Mouse (Mus musculus): ENCODE measurements around the gene Pmel. TPM values are rescaled to one million over a fixed set of nuclear protein-coding genes. Genes with fewer than 3 reads are reported as not detected.

The Pmel gene
- polyA plus RNA-seq, 1 experiment from 2014 or later, result 8.3 TPM

- H3K27me3 ChIP-seq, result peaks cover 15% of the 10 kb centered on the region
- ATAC-seq (ENCODE audit: insufficient number of reproducible peaks, insufficient read depth, low FRiP score, low TSS enrichment, low read depth), result no peak
Observed at GRCm38 (mm10) chr10:128743235-128743634, 39.2 kb downstream of the Pmel start.

DNA sequence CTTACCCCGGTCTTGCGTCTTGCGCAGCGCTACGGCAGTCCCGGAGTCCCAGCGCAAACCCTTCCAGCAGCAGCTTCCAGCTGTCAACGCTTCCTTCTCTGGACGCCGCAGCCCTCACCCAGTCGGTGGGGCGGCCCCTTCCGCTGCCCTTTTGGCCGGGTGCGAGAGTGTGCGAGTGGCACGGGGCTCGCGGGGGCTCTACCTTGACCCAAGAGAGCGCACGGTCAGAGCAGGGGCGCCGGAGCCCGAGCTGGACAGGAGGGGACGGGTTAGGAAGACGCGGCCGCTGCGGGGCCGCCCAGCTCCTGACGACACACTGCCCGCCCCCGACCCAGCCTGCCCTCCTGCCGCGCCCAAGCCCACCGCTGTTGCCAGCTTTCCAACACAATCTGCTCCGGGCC is 39.8 kb downstream of the Pmel start:
- Histone ChIP-seq H3K27me3 (peaks cover 15% of the 10 kb centered on the region), H3K27ac (peak overlapping the region; percentile 71), H3K36me3 (no peaks in the 10 kb centered on the region), H3K4me1 (peaks cover 17% of the 10 kb centered on the region), H3K4me2 (peak overlapping the region; percentile 88), H3K9ac (peak overlapping the region; percentile 87), H3K4me3 (peak overlapping the region; percentile 75), H3K9me3 (no peaks in the 10 kb centered on the region)
- 0% methylated on average over 37 of the region's 37 CpGs for WGBS
- ATAC-seq (ENCODE audit: insufficient number of reproducible peaks, insufficient read depth, low FRiP score, low TSS enrichment, low read depth), result 0 out of 2 replicates have a peak, but pooled peaks have one; percentile 34

More at GRCm38 (mm10) chr10:128743235-128743634, 39.2 kb downstream of the Pmel start:
- Histone ChIP-seq H3K9ac (peak overlapping the region; percentile 87), H3K4me3 (peak overlapping the region; percentile 75), H3K4me2 (peak overlapping the region; percentile 88), H3K27ac (peak overlapping the region; percentile 71; the same call in 1 of the 2 replicates), H3K9me3 (no peaks in the 10 kb centered on the region), H3K4me1 (peaks cover 17% of the 10 kb centered on the region), H3K36me3 (no peaks in the 10 kb centered on the region)
- WGBS, result 6% methylated on average over 7 of the region's 7 CpGs

DNA sequence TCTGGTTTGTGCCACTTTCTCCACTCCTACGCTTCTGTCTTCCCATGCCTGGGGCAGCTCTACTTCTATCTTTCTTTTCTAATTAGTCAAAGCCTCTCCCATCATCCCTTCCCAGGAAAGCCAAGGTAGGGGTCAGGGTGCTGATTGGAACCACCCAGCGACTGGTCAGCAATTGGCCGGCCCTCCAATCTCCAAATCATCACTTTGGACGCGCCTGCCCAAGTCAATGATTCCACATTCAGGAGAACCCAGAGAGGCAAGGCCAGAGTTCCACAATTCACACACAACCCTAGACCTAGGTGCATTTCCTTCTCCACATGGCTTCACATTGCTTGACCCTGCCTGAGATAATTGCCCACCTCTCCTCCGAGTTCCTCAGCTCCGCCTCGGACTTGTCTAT is 40.2 kb downstream of the Pmel start:
- Histone ChIP-seq H3K27me3 (peaks cover 15% of the 10 kb centered on the region), H3K36me3 (no peaks in the 10 kb centered on the region), H3K9me3 (no peaks in the 10 kb centered on the region), H3K4me1 (peaks cover 20% of the 10 kb centered on the region), H3K27ac (peak overlapping the region; percentile 71), H3K4me3 (peak overlapping the region; percentile 75), H3K4me2 (peak overlapping the region; percentile 88), H3K9ac (peak overlapping the region; percentile 87)
- no peak for ATAC-seq (ENCODE audit: insufficient number of reproducible peaks, insufficient read depth, low FRiP score, low TSS enrichment, low read depth)
- 10% methylated on average over 8 of the region's 8 CpGs for WGBS

GRCm38 (mm10) chr10:128744680-128745601 is 40.9 kb downstream of the Pmel start, which contains the start of gene Dgka:
Gene Dgka (minus strand): TSS chr10:128744855.
- H3K9ac ChIP-seq, result peak within 1 kb of the TSS; percentile 87
- ATAC-seq (ENCODE audit: insufficient number of reproducible peaks, insufficient read depth, low FRiP score, low TSS enrichment, low read depth), result no peak
- no peaks in the 10 kb centered on the region for H3K9me3 ChIP-seq
- 23% methylated on average over 18 of the region's 18 CpGs for WGBS
- H3K27me3 ChIP-seq, result peaks cover 15% of the 10 kb centered on the region
- peak within 1 kb of the TSS; percentile 71 for H3K27ac ChIP-seq
- peaks cover 27% of the 10 kb centered on the region for H3K4me1 ChIP-seq
- no peaks in the 10 kb centered on the region for H3K36me3 ChIP-seq
- H3K4me3 ChIP-seq, result peak within 1 kb of the TSS; percentile 75
- peak within 1 kb of the TSS; percentile 88 for H3K4me2 ChIP-seq

DNA sequence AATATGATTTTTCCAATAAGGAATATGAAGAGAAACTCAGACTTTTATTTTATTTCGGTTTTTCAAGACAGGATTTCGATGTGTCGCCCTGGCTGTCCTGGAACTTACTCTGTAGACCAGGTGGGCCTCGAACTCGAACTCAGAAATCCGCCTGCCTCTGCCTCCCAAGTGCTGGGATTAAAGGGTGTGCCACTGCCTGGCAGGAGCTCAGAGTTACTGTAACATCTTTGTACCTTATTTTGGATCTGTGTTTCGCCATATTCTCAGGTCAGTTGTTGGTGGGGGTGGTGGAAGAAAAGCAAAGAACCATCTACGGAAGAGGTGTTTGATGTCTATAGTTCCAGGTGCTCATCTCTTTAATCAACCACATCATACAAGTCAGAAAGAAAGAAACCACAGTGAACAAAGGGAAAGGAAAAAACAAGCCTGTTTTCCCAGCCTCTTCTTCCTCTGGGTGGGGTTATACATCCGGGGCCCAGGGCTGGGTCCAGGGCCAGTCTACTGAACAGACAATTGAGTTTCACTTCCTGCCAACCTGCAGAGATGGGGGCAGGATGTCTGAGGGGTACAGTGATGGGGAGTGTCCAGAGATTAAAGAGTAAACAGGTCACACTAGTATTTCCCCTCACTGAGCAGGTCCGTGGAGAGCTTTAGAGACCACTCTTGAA is 42.1 kb downstream of the Pmel start:
- no peak for ATAC-seq (ENCODE audit: insufficient number of reproducible peaks, insufficient read depth, low FRiP score, low TSS enrichment, low read depth)
- Histone ChIP-seq H3K27ac (0 out of 2 replicates have a peak overlapping the region, but pooled peaks have one; percentile 98), H3K9ac (no peak overlapping the region), H3K4me3 (no peak overlapping the region), H3K9me3 (no peaks in the 10 kb centered on the region), H3K4me2 (peak overlapping the region; percentile 88; the same call in 1 of the 2 replicates), H3K4me1 (peaks cover 35% of the 10 kb centered on the region), H3K36me3 (no peaks in the 10 kb centered on the region), H3K27me3 (peaks cover 15% of the 10 kb centered on the region)
- 89% methylated on average over 10 of the region's 10 CpGs for WGBS

DNA sequence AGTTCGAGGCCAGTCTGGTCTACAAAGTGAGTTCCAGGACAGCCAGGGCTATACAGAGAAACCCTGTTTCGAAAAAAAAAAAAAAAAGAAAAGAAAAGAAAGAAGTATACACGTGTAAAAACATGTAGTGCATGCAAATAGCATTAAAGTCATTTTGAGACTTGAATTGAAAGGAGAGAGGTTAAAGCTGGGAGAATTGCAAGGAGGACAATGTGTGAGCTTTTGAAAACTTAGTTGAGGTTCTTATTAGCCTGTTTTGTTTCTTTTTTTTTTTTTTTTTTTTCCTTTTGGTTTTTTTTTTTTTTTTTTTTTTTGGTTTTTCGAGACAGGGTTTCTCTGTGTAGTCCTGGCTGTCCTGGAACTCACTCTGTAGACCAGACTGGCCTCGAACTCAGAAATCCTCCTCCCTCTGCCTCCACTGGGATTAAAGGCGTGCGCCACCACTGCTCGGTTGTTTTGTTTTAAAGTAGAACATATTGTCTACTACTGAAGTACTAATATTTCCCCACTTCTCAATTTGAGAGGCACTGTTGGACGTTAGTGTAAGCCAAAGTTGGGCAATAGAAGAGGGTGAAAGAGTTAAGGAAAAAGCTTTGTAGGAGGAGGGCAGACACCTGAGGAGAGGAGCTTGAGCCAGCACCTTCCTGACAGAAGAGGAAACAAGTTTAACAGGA is 43.1 kb downstream of the Pmel start:
- peak overlapping the region; percentile 89 for H3K9ac ChIP-seq
- H3K27me3 ChIP-seq, result peaks cover 14% of the 10 kb centered on the region
- H3K9me3 ChIP-seq, result no peaks in the 10 kb centered on the region
- 29% methylated on average over 9 of the region's 9 CpGs for WGBS
- peak overlapping the region; percentile 77 for H3K4me3 ChIP-seq
- H3K4me1 ChIP-seq, result peaks cover 35% of the 10 kb centered on the region
- H3K4me2 ChIP-seq, result peak overlapping the region; percentile 88
- no peak for ATAC-seq (ENCODE audit: insufficient number of reproducible peaks, insufficient read depth, low FRiP score, low TSS enrichment, low read depth)
- peak overlapping the region; percentile 98 for H3K27ac ChIP-seq
- H3K36me3 ChIP-seq, result no peaks in the 10 kb centered on the region

DNA sequence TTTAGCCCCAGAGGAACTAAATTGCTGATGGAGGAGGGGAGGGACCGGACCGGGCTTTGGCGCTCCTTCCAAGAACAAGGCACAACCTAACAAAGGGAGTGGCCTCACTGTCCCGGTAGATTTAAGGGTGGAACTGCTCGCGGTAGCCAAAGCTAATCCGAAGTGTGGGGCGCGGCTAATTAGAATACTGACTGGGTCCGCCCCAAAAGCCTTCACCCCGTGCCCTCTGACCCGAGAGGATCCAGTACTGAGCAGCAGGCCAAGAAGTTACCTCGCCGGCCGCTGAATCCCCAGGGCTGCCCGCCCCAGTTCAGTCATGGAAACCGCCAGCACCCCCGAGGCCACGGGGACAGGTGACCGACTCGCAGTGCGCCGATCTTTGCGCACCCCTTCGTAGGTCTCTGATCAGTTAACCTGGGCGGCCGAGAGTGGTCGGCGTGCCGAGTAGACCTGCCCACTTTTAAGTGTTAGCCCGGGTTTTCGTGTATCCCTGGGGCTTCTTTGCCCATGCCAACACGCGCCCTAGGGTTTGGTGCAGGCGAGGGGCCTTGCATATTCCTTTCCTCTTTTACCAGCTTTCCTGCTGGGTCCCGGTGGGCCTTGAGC is 43.8 kb downstream of the Pmel start, which contains the start of gene Pym1:
Gene Pym1 (plus strand): TSS at position 244 of the 606 bp plus-strand sequence.
- Histone ChIP-seq H3K36me3 (0 out of 2 replicates have a peak, but pooled peaks cover 4% of the 10 kb centered on the region), H3K9ac (peak within 1 kb of the TSS; percentile 89), H3K4me3 (peak within 1 kb of the TSS; percentile 77), H3K27me3 (peaks cover 7% of the 10 kb centered on the region), H3K9me3 (no peaks in the 10 kb centered on the region), H3K27ac (peak within 1 kb of the TSS; percentile 98), H3K4me1 (peaks cover 33% of the 10 kb centered on the region), H3K4me2 (peak within 1 kb of the TSS; percentile 88)
- ATAC-seq (ENCODE audit: insufficient number of reproducible peaks, insufficient read depth, low FRiP score, low TSS enrichment, low read depth), result peak; percentile 67
- WGBS, result under 1% methylated on average over 36 of the region's 36 CpGs

GRCm38 (mm10) chr10:128748252-128748864 is 44.4 kb downstream of the Pmel start:
- peaks cover 10% of the 10 kb centered on the region for H3K36me3 ChIP-seq
- WGBS, result under 1% methylated on average over 37 of the region's 37 CpGs
- peaks cover 1% of the 10 kb centered on the region for H3K27me3 ChIP-seq
- ATAC-seq (ENCODE audit: insufficient number of reproducible peaks, insufficient read depth, low FRiP score, low TSS enrichment, low read depth), result peak; percentile 86
- peak overlapping the region; percentile 89 for H3K9ac ChIP-seq
- peaks cover 27% of the 10 kb centered on the region for H3K4me1 ChIP-seq
- peak overlapping the region; percentile 98 for H3K27ac ChIP-seq
- peak overlapping the region; percentile 88 for H3K4me2 ChIP-seq
- H3K9me3 ChIP-seq, result no peaks in the 10 kb centered on the region
- peak overlapping the region; percentile 77 for H3K4me3 ChIP-seq

Measured in embryonic facial prominence, embryonic 13.5 days (tissue).